Mouse (Mus musculus) cerebellum, postnatal 14 days (tissue): Measurements from ENCODE around the gene Padi2.

Source experiments
- DNase-seq, 2 experiments: peaks; one replicate each; pipeline ENCODE4 v3.0.0; 2021; ENCODE audit warnings: mixed read lengths in 2 of 2

The Padi2 gene

GRCm38 (mm10) chr4:140925648-140926047, 19.5 kb downstream of the Padi2 start:
- DNase-seq = no peak

- DNase-seq = no peak
Observed at GRCm38 (mm10) chr4:140928349-140928748, 22.2 kb downstream of the Padi2 start.

GRCm38 (mm10) chr4:140929745-140930144, 23.6 kb downstream of the Padi2 start:
- DNase-seq = no peak

GRCm38 (mm10) chr4:140930900-140931470, 24.8 kb downstream of the Padi2 start:
- DNase-seq = no peak

GRCm38 (mm10) chr4:140935643-140936042, 29.5 kb downstream of the Padi2 start:
- DNase-seq = no peak

- DNase-seq = no peak
Observed at GRCm38 (mm10) chr4:140944356-140944755, 38.2 kb downstream of the Padi2 start.

GRCm38 (mm10) chr4:140944961-140945442, 38.9 kb downstream of the Padi2 start:
- no peak for DNase-seq

GRCm38 (mm10) chr4:140945571-140945970, 39.4 kb downstream of the Padi2 start:
- DNase-seq = no peak

GRCm38 (mm10) chr4:140946048-140946447, 39.9 kb downstream of the Padi2 start:
- no peak for DNase-seq

- DNase-seq = no peak
Observed at GRCm38 (mm10) chr4:140946580-140947205, 40.5 kb downstream of the Padi2 start.

- no peak for DNase-seq
Observed at GRCm38 (mm10) chr4:140947487-140948440, 41.6 kb downstream of the Padi2 start.

- DNase-seq = peak; percentile 40 to 56
Observed at GRCm38 (mm10) chr4:140948481-140948880, 42.3 kb downstream of the Padi2 start.

GRCm38 (mm10) chr4:140949052-140949451, 42.9 kb downstream of the Padi2 start:
- DNase-seq = no peak

- no peak for DNase-seq
Observed at GRCm38 (mm10) chr4:140949616-140950015, 43.5 kb downstream of the Padi2 start.

- DNase-seq = peak; percentile 50 to 57
Observed at GRCm38 (mm10) chr4:140950574-140950973, 44.4 kb downstream of the Padi2 start.

- DNase-seq = no peak
Observed at GRCm38 (mm10) chr4:140951861-140952641, 45.9 kb downstream of the Padi2 start.

- DNase-seq = no peak
Observed at GRCm38 (mm10) chr4:140957131-140957702, 51.1 kb downstream of the Padi2 start.

- DNase-seq = peak; percentile 87 to 88
Observed at GRCm38 (mm10) chr4:140957725-140958124, 51.6 kb downstream of the Padi2 start.

GRCm38 (mm10) chr4:140958319-140958718, 52.2 kb downstream of the Padi2 start:
- DNase-seq = no peak

- no peak for DNase-seq
Observed at GRCm38 (mm10) chr4:140959128-140959679, 53.1 kb downstream of the Padi2 start.

GRCm38 (mm10) chr4:140959715-140960479, 53.8 kb downstream of the Padi2 start:
- no peak for DNase-seq
